Mouse (Mus musculus): ENCODE results near the gene Pmch. TPM values are rescaled to one million over a fixed set of nuclear protein-coding genes. Genes with fewer than 3 reads are reported as not detected.

The Pmch gene
- polyA plus RNA-seq (2014; fragmentation: Nextera tagmentation; extraction: Ambion mirVana) = 0.47 and 1.2 TPM in 2 replicates

DNA sequence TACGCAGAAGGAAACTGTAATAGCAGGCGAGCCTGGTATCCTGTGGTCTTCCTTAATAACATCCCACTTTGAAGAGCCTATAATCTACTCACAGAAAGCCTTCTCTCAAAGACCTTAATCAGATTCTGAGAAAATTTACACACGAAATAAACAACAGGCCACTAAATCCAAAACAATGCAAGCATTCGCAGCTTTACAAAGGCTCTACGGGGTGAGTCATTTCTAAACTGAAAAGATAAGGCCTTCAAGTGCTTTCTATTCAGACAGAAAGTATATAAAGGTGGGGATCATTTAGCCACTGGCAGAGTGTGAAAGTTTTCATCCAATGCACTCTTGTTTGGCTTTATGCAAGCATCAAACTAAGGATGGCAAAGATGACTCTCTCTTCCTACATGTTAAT is at the start of gene Pmch:
Gene Pmch, plus strand, starts transcription at position 301 of the 400 bp plus-strand sequence.
- no peak within 1 kb of the TSS for H3K9ac ChIP-seq (replicated peaks; ENCODE audit: low read depth, low read length)
- no peaks in the 10 kb centered on the region for H3K36me3 ChIP-seq (ENCODE audit: control insufficient read depth, insufficient read depth, low read length)
- H3K27ac ChIP-seq (ENCODE audit: low read depth, low read length) = no peak within 1 kb of the TSS
- no peaks in the 10 kb centered on the region for H3K4me1 ChIP-seq (ENCODE audit: control insufficient read depth, insufficient read depth, low read length)
- no peaks in the 10 kb centered on the region for H3K9me3 ChIP-seq (ENCODE audit: control insufficient read depth, low read length)
- H3K27me3 ChIP-seq (ENCODE audit: control insufficient read depth, insufficient read depth, low read length) = no peaks in the 10 kb centered on the region
- no peak for ATAC-seq (ENCODE audit: low read depth)
- H3K4me2 ChIP-seq (ENCODE audit: low read depth, low read length) = no peak within 1 kb of the TSS
- 47% methylated on average over 5 of the region's 5 CpGs for WGBS
- H3K4me3 ChIP-seq (ENCODE audit: low read depth, low read length) = no peak within 1 kb of the TSS

DNA sequence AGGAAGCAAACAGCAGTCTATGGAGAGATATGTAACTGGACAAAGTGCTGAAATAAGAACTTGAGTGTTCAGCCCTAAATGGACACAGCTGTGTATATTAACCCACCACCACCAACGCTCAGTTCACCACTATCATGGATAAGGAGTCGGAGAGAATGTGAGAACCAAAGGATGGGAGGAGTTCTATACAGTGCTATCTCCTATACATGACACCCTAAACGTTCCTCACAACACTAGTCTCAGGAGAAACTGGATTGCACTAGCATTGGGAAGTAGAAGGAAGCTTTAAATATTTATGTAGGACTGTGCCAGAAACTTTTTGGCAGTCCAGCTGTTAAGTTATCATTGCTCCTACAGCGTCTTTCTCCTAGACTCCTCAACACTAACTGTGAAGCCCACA is 46.6 kb upstream of the Pmch start:
- H3K9ac ChIP-seq (replicated peaks; ENCODE audit: low read depth, low read length) = no peak overlapping the region
- 87% methylated on average over 4 of the region's 4 CpGs for WGBS
- H3K4me2 ChIP-seq (ENCODE audit: low read depth, low read length) = no peak overlapping the region
- no peak overlapping the region for H3K27ac ChIP-seq (ENCODE audit: low read depth, low read length)
- no peak overlapping the region for H3K4me3 ChIP-seq (ENCODE audit: low read depth, low read length)
- H3K4me1 ChIP-seq (ENCODE audit: control insufficient read depth, insufficient read depth, low read length) = no peaks in the 10 kb centered on the region
- no peaks in the 10 kb centered on the region for H3K36me3 ChIP-seq (ENCODE audit: control insufficient read depth, insufficient read depth, low read length)
- H3K9me3 ChIP-seq (ENCODE audit: control insufficient read depth, low read length) = no peaks in the 10 kb centered on the region
- no peaks in the 10 kb centered on the region for H3K27me3 ChIP-seq (ENCODE audit: control insufficient read depth, insufficient read depth, low read length)
- no peak for ATAC-seq (ENCODE audit: low read depth)

DNA sequence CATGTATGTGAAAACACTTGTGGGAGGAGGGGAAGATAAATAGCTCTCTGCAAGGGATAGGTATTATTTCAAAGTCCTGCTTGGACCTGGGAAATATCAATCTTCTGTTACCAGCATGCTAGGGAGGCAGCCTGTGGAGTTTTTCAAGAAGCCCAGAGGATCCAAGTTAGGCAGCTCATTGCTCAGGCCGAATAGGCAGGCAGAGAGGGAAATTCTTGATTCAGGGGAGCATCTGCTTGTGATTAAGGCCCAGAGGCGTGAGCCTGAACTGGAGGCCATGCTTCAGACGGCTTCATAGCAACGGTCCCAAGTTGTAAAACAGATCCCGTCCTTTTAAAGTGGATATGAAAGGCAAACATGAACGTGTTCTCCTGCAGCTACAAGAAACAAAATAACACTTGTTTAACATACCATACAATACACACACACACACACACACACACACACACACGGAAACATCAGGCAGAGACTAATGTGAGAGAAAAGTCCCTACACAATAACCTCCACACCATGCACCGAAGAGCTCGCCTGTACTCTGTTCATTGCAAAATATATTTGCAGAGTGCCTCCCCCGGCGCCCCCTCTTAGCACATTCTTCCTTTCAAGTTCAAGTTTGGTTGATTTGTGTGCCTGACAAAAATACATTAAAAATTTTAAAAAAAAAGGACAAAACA is 44.6 kb upstream of the Pmch start:
- H3K4me1 ChIP-seq (ENCODE audit: control insufficient read depth, insufficient read depth, low read length) = no peaks in the 10 kb centered on the region
- no peak for ATAC-seq (ENCODE audit: low read depth)
- 60% methylated on average over 11 of the region's 11 CpGs for WGBS
- no peak overlapping the region for H3K4me2 ChIP-seq (ENCODE audit: low read depth, low read length)
- H3K9ac ChIP-seq (replicated peaks; ENCODE audit: low read depth, low read length) = no peak overlapping the region
- no peak overlapping the region for H3K4me3 ChIP-seq (ENCODE audit: low read depth, low read length)
- H3K36me3 ChIP-seq (ENCODE audit: control insufficient read depth, insufficient read depth, low read length) = no peaks in the 10 kb centered on the region
- no peaks in the 10 kb centered on the region for H3K9me3 ChIP-seq (ENCODE audit: control insufficient read depth, low read length)
- no peak overlapping the region for H3K27ac ChIP-seq (ENCODE audit: low read depth, low read length)
- H3K27me3 ChIP-seq (ENCODE audit: control insufficient read depth, insufficient read depth, low read length) = no peaks in the 10 kb centered on the region

DNA sequence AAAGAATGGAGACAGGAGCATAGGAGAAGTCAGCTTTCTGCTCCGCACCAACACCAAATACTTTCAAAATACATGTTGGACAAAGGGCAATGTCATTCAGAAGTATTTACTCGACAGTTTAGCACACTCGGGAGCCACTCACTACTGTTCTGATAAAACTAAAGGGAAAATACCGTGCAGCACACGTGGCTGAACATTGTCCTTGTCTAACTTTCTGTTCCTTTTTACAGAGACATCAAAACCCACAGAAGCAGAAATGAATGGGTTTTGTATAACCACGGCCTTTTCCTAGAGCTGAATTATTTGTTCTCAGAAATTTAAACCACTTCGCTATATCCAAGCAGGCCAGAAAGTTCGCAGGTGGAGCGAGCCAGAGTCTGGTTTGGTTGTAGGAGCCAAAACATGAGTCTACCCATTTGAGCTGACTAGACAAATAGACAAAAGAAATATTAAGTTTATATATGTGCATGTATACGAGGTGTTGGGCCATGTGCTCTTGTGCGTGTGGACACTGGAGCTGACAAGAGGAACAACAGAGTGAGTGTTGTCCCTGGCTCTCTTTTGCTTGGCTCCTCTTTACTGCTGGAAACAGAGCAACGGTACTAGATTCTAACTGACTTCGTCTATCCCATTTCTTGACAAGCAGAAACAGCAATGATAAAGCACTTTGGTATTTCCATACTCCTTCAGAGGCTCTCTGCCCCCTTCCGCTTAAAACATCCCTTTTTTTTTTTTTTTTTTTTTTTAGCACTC is 36.5 kb upstream of the Pmch start:
- Histone ChIP-seq H3K4me3 (ENCODE audit: low read depth, low read length) (no peak overlapping the region), H3K4me1 (ENCODE audit: control insufficient read depth, insufficient read depth, low read length) (no peaks in the 10 kb centered on the region), H3K36me3 (ENCODE audit: control insufficient read depth, insufficient read depth, low read length) (no peaks in the 10 kb centered on the region), H3K9me3 (ENCODE audit: control insufficient read depth, low read length) (no peaks in the 10 kb centered on the region), H3K27ac (ENCODE audit: low read depth, low read length) (no peak overlapping the region), H3K4me2 (ENCODE audit: low read depth, low read length) (no peak overlapping the region), H3K27me3 (ENCODE audit: control insufficient read depth, insufficient read depth, low read length) (no peaks in the 10 kb centered on the region), H3K9ac (replicated peaks; ENCODE audit: low read depth, low read length) (no peak overlapping the region)
- no peak for ATAC-seq (ENCODE audit: low read depth)
- WGBS = 89% methylated on average over 14 of the region's 14 CpGs

DNA sequence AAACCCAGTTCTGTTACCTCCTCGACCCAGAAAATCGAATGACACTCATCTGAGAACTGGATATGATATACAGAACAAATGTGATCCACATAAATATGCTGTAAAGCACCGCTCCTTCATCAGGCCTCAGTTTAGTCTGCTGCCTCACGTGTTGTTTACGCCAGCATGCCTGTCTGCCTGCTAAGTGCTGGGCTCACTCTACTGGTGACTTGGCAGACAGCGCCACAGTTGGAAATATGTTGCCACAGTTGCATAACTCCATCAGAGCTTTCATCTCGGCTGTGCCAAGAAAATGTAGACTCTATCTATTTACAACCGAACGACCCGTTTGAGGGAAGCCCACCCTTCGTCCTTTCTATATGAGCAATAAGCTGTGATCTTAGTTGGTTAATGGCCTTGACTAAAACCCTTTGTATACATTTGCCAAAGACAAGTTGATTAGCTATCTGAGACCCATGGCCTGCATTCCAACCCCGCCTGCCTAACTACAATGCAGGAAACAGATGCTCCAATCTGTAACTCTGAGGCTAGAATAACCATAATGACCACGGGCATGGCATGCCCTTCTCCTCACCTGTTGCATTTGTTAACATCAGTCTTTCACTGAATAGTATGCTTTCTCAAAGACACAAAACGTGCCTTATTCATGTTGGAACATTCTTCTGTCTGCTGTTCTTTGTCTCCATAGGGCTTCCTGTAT is 33.8 kb upstream of the Pmch start:
- WGBS = 77% methylated on average over 14 of the region's 14 CpGs
- Histone ChIP-seq H3K4me3 (ENCODE audit: low read depth, low read length) (no peak overlapping the region), H3K4me2 (ENCODE audit: low read depth, low read length) (no peak overlapping the region), H3K27me3 (ENCODE audit: control insufficient read depth, insufficient read depth, low read length) (no peaks in the 10 kb centered on the region), H3K27ac (ENCODE audit: low read depth, low read length) (no peak overlapping the region), H3K36me3 (ENCODE audit: control insufficient read depth, insufficient read depth, low read length) (no peaks in the 10 kb centered on the region), H3K4me1 (ENCODE audit: control insufficient read depth, insufficient read depth, low read length) (no peaks in the 10 kb centered on the region), H3K9ac (replicated peaks; ENCODE audit: low read depth, low read length) (no peak overlapping the region), H3K9me3 (ENCODE audit: control insufficient read depth, low read length) (no peaks in the 10 kb centered on the region)
- ATAC-seq (ENCODE audit: low read depth) = no peak

DNA sequence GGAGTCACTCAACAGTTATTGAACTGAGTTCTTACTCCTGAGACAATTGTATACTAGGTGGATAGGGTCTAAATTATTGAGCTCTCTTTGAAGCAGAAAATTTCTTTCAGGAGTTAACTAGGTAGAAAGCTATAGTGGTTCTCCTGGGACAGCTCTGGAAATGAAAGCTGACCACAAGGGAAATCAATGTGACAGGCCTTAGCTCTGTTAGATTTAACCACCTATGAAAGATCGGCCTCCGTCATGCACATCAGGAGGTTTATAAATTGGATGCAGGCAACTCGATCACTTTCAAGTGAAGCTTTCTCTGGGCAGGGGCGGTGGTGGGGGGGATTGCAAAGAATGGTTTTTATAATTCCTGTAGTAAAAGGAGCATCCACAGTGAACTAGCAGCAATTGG is 27.4 kb upstream of the Pmch start:
- WGBS = 60% methylated on average over 4 of the region's 4 CpGs
- no peak for ATAC-seq (ENCODE audit: low read depth)
- no peaks in the 10 kb centered on the region for H3K4me1 ChIP-seq (ENCODE audit: control insufficient read depth, insufficient read depth, low read length)

DNA sequence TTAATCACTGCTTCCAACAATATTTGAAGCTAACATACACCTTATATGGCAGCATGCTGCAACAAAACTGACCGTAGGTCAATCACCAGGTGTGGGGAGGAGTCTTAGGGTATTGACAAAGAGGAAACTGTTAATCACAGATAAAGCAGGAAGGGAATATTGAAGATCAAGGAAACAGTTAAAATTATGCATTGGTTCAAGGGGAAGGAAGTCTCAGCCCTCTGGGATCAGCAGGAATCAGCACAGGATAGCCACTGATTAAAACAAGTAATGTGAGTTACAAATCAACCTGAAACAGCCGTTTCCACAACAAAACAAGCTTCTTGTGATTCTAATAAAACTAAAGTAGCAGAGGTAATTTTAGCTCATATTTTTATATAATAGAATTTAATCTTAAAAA is 26.0 kb upstream of the Pmch start:
- H3K27ac ChIP-seq (ENCODE audit: low read depth, low read length) = no peak overlapping the region
- H3K9ac ChIP-seq (replicated peaks; ENCODE audit: low read depth, low read length) = no peak overlapping the region
- H3K9me3 ChIP-seq (ENCODE audit: control insufficient read depth, low read length) = no peaks in the 10 kb centered on the region
- no peak overlapping the region for H3K4me2 ChIP-seq (ENCODE audit: low read depth, low read length)
- ATAC-seq (ENCODE audit: low read depth) = no peak
- no peaks in the 10 kb centered on the region for H3K27me3 ChIP-seq (ENCODE audit: control insufficient read depth, insufficient read depth, low read length)
- H3K4me1 ChIP-seq (ENCODE audit: control insufficient read depth, insufficient read depth, low read length) = no peaks in the 10 kb centered on the region
- H3K4me3 ChIP-seq (ENCODE audit: low read depth, low read length) = no peak overlapping the region
- 81% methylated on average over 2 of the region's 2 CpGs for WGBS
- no peaks in the 10 kb centered on the region for H3K36me3 ChIP-seq (ENCODE audit: control insufficient read depth, insufficient read depth, low read length)

More for the DNA sequence above, 27.4 kb upstream of the Pmch start:
- Histone ChIP-seq H3K36me3 (ENCODE audit: control insufficient read depth, insufficient read depth, low read length) (no peaks in the 10 kb centered on the region), H3K4me2 (ENCODE audit: low read depth, low read length) (no peak overlapping the region), H3K27ac (ENCODE audit: low read depth, low read length) (no peak overlapping the region), H3K9me3 (ENCODE audit: control insufficient read depth, low read length) (no peaks in the 10 kb centered on the region), H3K9ac (replicated peaks; ENCODE audit: low read depth, low read length) (no peak overlapping the region), H3K27me3 (ENCODE audit: control insufficient read depth, insufficient read depth, low read length) (no peaks in the 10 kb centered on the region), H3K4me3 (ENCODE audit: low read depth, low read length) (no peak overlapping the region)

DNA sequence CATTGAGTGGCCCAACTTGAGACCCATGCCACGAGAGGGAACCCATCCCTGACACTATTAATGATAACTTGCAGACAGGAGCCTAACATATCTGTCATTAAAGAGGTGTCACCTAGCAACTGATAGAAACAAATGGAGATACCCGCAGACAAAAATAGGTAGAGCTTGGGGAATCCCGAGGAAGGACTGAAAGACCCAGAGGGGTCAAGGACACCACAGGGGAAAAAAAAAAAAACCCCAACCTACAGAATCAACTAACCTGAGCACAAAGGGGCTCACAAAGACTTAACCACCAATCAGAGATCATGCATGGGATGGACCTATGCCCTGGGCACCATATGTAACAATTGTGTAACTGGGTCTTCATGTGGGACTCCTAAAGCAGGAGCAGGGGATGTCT is 23.5 kb upstream of the Pmch start:
- no peaks in the 10 kb centered on the region for H3K27me3 ChIP-seq (ENCODE audit: control insufficient read depth, insufficient read depth, low read length)
- H3K4me2 ChIP-seq (ENCODE audit: low read depth, low read length) = no peak overlapping the region
- no peak for ATAC-seq (ENCODE audit: low read depth)
- H3K4me1 ChIP-seq (ENCODE audit: control insufficient read depth, insufficient read depth, low read length) = no peaks in the 10 kb centered on the region
- no peak overlapping the region for H3K9ac ChIP-seq (replicated peaks; ENCODE audit: low read depth, low read length)
- H3K9me3 ChIP-seq (ENCODE audit: control insufficient read depth, low read length) = no peaks in the 10 kb centered on the region
- 87% methylated on average over 3 of the region's 3 CpGs for WGBS
- no peak overlapping the region for H3K27ac ChIP-seq (ENCODE audit: low read depth, low read length)
- no peaks in the 10 kb centered on the region for H3K36me3 ChIP-seq (ENCODE audit: control insufficient read depth, insufficient read depth, low read length)
- no peak overlapping the region for H3K4me3 ChIP-seq (ENCODE audit: low read depth, low read length)

DNA sequence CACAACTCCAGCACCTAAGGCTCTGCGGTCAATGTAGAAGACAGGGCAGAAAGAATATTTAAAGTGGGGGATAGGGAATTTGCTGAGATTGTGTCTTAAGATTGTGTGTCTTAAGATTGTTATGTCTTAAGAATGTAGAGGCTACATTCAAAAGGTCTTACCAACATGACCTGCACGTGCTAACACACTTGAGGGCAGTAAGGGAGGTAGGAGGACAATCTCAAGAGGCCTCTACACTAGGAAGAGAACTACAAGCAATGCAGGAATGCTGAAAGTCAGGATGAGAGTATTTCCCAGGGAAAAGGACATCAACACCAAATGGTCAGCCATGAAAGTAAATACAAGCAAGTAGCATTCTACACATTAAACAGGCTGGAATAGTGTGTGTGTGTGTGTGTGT is 15.3 kb downstream of the Pmch start:
- Histone ChIP-seq H3K9me3 (ENCODE audit: control insufficient read depth, low read length) (no peaks in the 10 kb centered on the region), H3K27ac (ENCODE audit: low read depth, low read length) (no peak overlapping the region), H3K27me3 (ENCODE audit: control insufficient read depth, insufficient read depth, low read length) (no peaks in the 10 kb centered on the region), H3K4me2 (ENCODE audit: low read depth, low read length) (no peak overlapping the region), H3K36me3 (ENCODE audit: control insufficient read depth, insufficient read depth, low read length) (no peaks in the 10 kb centered on the region), H3K9ac (replicated peaks; ENCODE audit: low read depth, low read length) (no peak overlapping the region), H3K4me3 (ENCODE audit: low read depth, low read length) (no peak overlapping the region), H3K4me1 (ENCODE audit: control insufficient read depth, insufficient read depth, low read length) (no peaks in the 10 kb centered on the region)
- 95% methylated on average over 2 of the region's 2 CpGs for WGBS
- no peak for ATAC-seq (ENCODE audit: low read depth)

All from neural tube, embryonic 14.5 days (tissue).